ENCODE assay signal across 8 mouse cellular contexts in genomic region chr9:121398100-121398760, GRCm38 (mm10).
DNase-seq lines count a peak whose midpoint lies in the region; ATAC-seq and TF ChIP-seq lines count a peak whose summit lies in the region.

No protein-coding gene starts in this region.

- peaks cover 11% of the 10 kb centered on the region; the same call in 1 of the 2 replicates for H3K4me1 ChIP-seq in kidney, adult 2 months (ENCODE audit: control insufficient read depth, insufficient read depth, low read length)
- peaks cover 64% of the 10 kb centered on the region for H3K4me1 ChIP-seq in forebrain, embryonic 15.5 days

- DNase-seq in kidney, postnatal 4 days, result peak; percentile 47 to 60
- no peak for DNase-seq in kidney, adult 2 months
- DNase-seq in cerebellum, adult 9-10 months, result peak; percentile 71
- peak; percentile 63 for DNase-seq in lung, postnatal 14 days
- DNase-seq in retina, embryonic 14.5 days (ENCODE audit: low spot score), result no peak
- DNase-seq in left cerebral cortex, adult 11 months (ENCODE audit: low spot score), result no peak
- DNase-seq in adipocyte (ENCODE audit: low spot score), result no peak

- H3K4me3 ChIP-seq in kidney, adult 2 months (ENCODE audit: insufficient read depth, low read depth, low read length), result no peak overlapping the region
- peak overlapping the region; percentile 10; the same call in 1 of the 2 replicates for H3K4me3 ChIP-seq in forebrain, embryonic 15.5 days

- no peak for TF ChIP-seq POLR2A in kidney, adult 2 months (IDR thresholded peaks at IDR 0.05; ENCODE audit: low read depth, low read length)

- no peak overlapping the region for H3K27ac ChIP-seq in kidney, adult 2 months (ENCODE audit: insufficient read depth, low read depth, low read length)
- peak overlapping the region; percentile 99 for H3K27ac ChIP-seq in forebrain, embryonic 15.5 days (replicated peaks)

- no peak for TF ChIP-seq CTCF in kidney, adult 2 months (conservative IDR thresholded peaks at IDR 0.05; ENCODE audit: insufficient read depth, insufficient read length, low read depth, low read length)

- H3K9ac ChIP-seq in forebrain, embryonic 15.5 days (replicated peaks), result peak overlapping the region; percentile 31; the same call in 1 of the 2 replicates

- no peaks in the 10 kb centered on the region for H3K27me3 ChIP-seq in kidney, adult 2 months (replicated peaks; ENCODE audit: control insufficient read depth, insufficient read depth, low read length)
- no peaks in the 10 kb centered on the region for H3K27me3 ChIP-seq in forebrain, embryonic 15.5 days

- WGBS in kidney, adult 2 months, result 43% methylated on average over 17 of the region's 17 CpGs
- WGBS in forebrain, embryonic 15.5 days, result 47% methylated on average over 17 of the region's 17 CpGs

- H3K4me2 ChIP-seq in forebrain, embryonic 15.5 days (replicated peaks), result peak overlapping the region; percentile 43

- H3K9me3 ChIP-seq in forebrain, embryonic 15.5 days, result no peaks in the 10 kb centered on the region

- peak; percentile 77 for ATAC-seq in forebrain, embryonic 15.5 days (replicated peaks)

- no peaks in the 10 kb centered on the region for H3K36me3 ChIP-seq in kidney, adult 2 months (ENCODE audit: control insufficient read depth, insufficient read depth, low read length)
- H3K36me3 ChIP-seq in forebrain, embryonic 15.5 days, result no peaks in the 10 kb centered on the region

Comparison
In these comparisons a context has a peak if more than half of its experiments do, and no peak if none do; other contexts are left out.
1. DNase-seq: peak in kidney, postnatal 4 days (2 of 2), cerebellum, adult 9-10 months (single experiment) and lung, postnatal 14 days (single experiment); none in kidney, adult 2 months (single experiment), retina, embryonic 14.5 days (single experiment), left cerebral cortex, adult 11 months (single experiment) and adipocyte (single experiment).